ENCODE assay signal across 8 mouse cellular contexts in the genomic region with DNA sequence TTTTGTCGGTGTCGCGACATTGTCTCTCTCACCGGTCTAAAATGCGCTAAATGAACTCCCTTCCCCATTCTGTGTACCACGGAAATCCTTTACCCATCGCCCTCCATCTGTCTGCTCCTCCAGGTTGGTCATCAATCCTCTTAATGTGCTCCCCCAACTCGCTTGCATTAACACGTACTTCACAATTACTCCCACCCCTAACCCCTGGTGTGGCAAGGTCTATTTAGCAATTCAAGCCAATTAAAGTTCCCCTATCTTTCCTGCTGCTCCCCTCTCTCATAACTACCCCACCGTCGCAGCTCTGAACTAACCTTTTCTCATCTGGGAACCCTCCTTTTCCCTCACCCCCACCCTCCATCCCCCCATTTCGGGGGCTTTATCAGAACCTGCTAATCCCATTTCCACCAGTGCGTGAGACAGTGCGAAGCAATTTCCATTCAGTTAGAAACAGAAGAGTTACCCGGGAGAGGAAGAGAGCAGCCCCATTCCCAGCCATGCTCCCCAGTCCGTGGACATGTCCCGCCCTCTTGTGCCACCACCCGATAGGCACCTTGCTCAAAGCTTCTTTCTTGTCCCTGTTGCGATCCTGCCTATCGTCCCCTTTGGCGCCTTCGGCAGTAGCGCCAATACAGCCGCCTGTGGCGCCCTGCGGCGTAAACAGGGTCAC. TPM values are rescaled to one million over a fixed set of nuclear protein-coding genes. Genes with fewer than 3 reads are reported as not detected.
A peak's percentile ranks its signal among the peaks of the same experiment; 100 is the strongest.
DNase-seq lines count a peak whose midpoint lies in the region; ATAC-seq and TF ChIP-seq lines count a peak whose summit lies in the region.

No protein-coding gene starts in this region.

- no peaks in the 10 kb centered on the region for H3K9me3 ChIP-seq in heart, postnatal 0 days (replicated peaks; ENCODE audit: control insufficient read depth, low read length)
- H3K9me3 ChIP-seq in megakaryocyte, embryonic 14.5 days: no peaks in the 10 kb centered on the region; the same call in 1 of the 2 replicates

- no peak for DNase-seq in heart, postnatal 0 days (ENCODE audit: low spot score)
- DNase-seq in heart, adult 11 months: no peak
- DNase-seq in gastrocnemius, postnatal 10 days: no peak
- DNase-seq in ovary, postnatal 10 days (ENCODE audit: low spot score): no peak
- no peak for DNase-seq in gastrocnemius, postnatal 36 days

- no peaks in the 10 kb centered on the region for H3K27me3 ChIP-seq in heart, postnatal 0 days (ENCODE audit: control insufficient read depth, insufficient read depth, low read length)
- peaks cover 4% of the 10 kb centered on the region for H3K27me3 ChIP-seq in megakaryocyte, embryonic 14.5 days (replicated peaks)

- peak overlapping the region; percentile 70 for H3K9ac ChIP-seq in heart, postnatal 0 days (replicated peaks; ENCODE audit: low read depth, low read length)

- TF ChIP-seq EP300 in heart, postnatal 0 days (IDR thresholded peaks at IDR 0.05; ENCODE audit: low read depth): no peak

- 17% methylated on average over 27 of the region's 27 CpGs for WGBS in heart, postnatal 0 days

- ATAC-seq in heart, postnatal 0 days (ENCODE audit: insufficient read depth, low read depth): peak; percentile 74
- ATAC-seq in activated CD4-positive, CD25-positive, alpha-beta regulatory T cell, adult 4 months: peak; percentile 26
- ATAC-seq in granulocyte monocyte progenitor cell, adult 5-6 weeks (replicated peaks; ENCODE audit: poor library complexity, severe bottlenecking): peak; percentile 67

- peak overlapping the region; percentile 56 for H3K4me3 ChIP-seq in heart, postnatal 0 days (ENCODE audit: low read depth, low read length)
- peak overlapping the region; percentile 95 for H3K4me3 ChIP-seq in megakaryocyte, embryonic 14.5 days (replicated peaks)

- no peaks in the 10 kb centered on the region for H3K36me3 ChIP-seq in heart, postnatal 0 days (replicated peaks; ENCODE audit: control insufficient read depth, insufficient read depth, low read length)
- peaks cover 22% of the 10 kb centered on the region for H3K36me3 ChIP-seq in megakaryocyte, embryonic 14.5 days (replicated peaks; ENCODE audit: low read length)

- TF ChIP-seq CTCF in heart, postnatal 0 days (IDR thresholded peaks at IDR 0.05; ENCODE audit: low read depth): no peak

- peak overlapping the region; percentile 93 for H3K27ac ChIP-seq in heart, postnatal 0 days (ENCODE audit: low read depth)

- H3K4me2 ChIP-seq in heart, postnatal 0 days (ENCODE audit: low read depth, low read length): peak overlapping the region; percentile 80

- H3K4me1 ChIP-seq in heart, postnatal 0 days (ENCODE audit: control insufficient read depth, insufficient read depth): no peaks in the 10 kb centered on the region
- peaks cover 26% of the 10 kb centered on the region for H3K4me1 ChIP-seq in megakaryocyte, embryonic 14.5 days

- intact Hi-C loops in gastrocnemius, postnatal 36 days (cut with DNase I): no loop called here

RNA-seq across cellular contexts. Expression of a gene that starts 0.5 kb away (rescaled TPM):
- 8.1 and 10.2 TPM in 2 replicates for total RNA-seq in heart, postnatal 0 days (2014; rRNA removed; ENCODE audit: low replicate concordance)
- 9.3 and 10.6 TPM in 2 replicates for polyA plus RNA-seq in heart, postnatal 0 days (2015; fragmentation: Nextera tagmentation; extraction: Ambion mirVana)
- 10 to 100 TPM; 33.8 to 46.6 TPM for polyA plus RNA-seq in activated CD4-positive, CD25-positive, alpha-beta regulatory T cell, adult 4 months (2017; shearing (Covaris generic))
- total RNA-seq in granulocyte monocyte progenitor cell, adult 5-6 weeks (2014; fragmentation: Nextera tagmentation): 48.5 and 59.1 TPM in 2 replicates
- total RNA-seq in granulocyte monocyte progenitor cell, adult 5-6 weeks (2017): 57.7 and 58.8 TPM in 2 replicates
- polyA plus RNA-seq in megakaryocyte, embryonic 14.5 days (2012; ENCODE audit: insufficient read depth, low replicate concordance): 5.9 TPM in 1 of 2 replicates, not detected in the other
- 10 to 100 TPM in 1 of 2 experiments, 1 to 10 TPM in 1; 8.8 to 12.5 TPM for total RNA-seq in gastrocnemius, postnatal 10 days (2021)
- 1 to 10 TPM; 8.4 to 9.7 TPM for total RNA-seq in gastrocnemius, postnatal 36 days (2021)

RNA-seq across cellular contexts. Expression of a gene that starts 16.9 kb away (rescaled TPM):
- total RNA-seq in heart, postnatal 0 days (2014; rRNA removed; ENCODE audit: low replicate concordance): 8.1 and 13.8 TPM in 2 replicates
- polyA plus RNA-seq in heart, postnatal 0 days (2015; fragmentation: Nextera tagmentation; extraction: Ambion mirVana): 8.2 and 9.2 TPM in 2 replicates
- polyA plus RNA-seq in activated CD4-positive, CD25-positive, alpha-beta regulatory T cell, adult 4 months (2017; shearing (Covaris generic)): 10 to 100 TPM; 19.3 to 27.4 TPM
- 11.0 and 15.8 TPM in 2 replicates for total RNA-seq in granulocyte monocyte progenitor cell, adult 5-6 weeks (2014; fragmentation: Nextera tagmentation)
- total RNA-seq in granulocyte monocyte progenitor cell, adult 5-6 weeks (2017): 16.3 and 65.0 TPM in 2 replicates
- polyA plus RNA-seq in megakaryocyte, embryonic 14.5 days (2012; ENCODE audit: insufficient read depth, low replicate concordance): 3.7 and 10.4 TPM in 2 replicates
- 10 to 100 TPM in 1 of 2 experiments, 1 to 10 TPM in 1; 9.7 to 10.3 TPM for total RNA-seq in gastrocnemius, postnatal 10 days (2021)
- total RNA-seq in gastrocnemius, postnatal 36 days (2021): 1 to 10 TPM; 5.6 to 8.8 TPM

RNA-seq across cellular contexts. Expression of a gene that starts 24.5 kb away (rescaled TPM):
- total RNA-seq in heart, postnatal 0 days (2014; rRNA removed; ENCODE audit: low replicate concordance): 148 and 167 TPM in 2 replicates
- polyA plus RNA-seq in heart, postnatal 0 days (2015; fragmentation: Nextera tagmentation; extraction: Ambion mirVana): 403 and 426 TPM in 2 replicates
- 1,000 to 10,000 TPM in 1 of 2 experiments, 100 to 1,000 TPM in 1; 652 to 1,206 TPM for polyA plus RNA-seq in activated CD4-positive, CD25-positive, alpha-beta regulatory T cell, adult 4 months (2017; shearing (Covaris generic))
- total RNA-seq in granulocyte monocyte progenitor cell, adult 5-6 weeks (2014; fragmentation: Nextera tagmentation): 2,391 and 2,751 TPM in 2 replicates
- total RNA-seq in granulocyte monocyte progenitor cell, adult 5-6 weeks (2017): 3,105 and 3,852 TPM in 2 replicates
- 63.5 and 367 TPM in 2 replicates for polyA plus RNA-seq in megakaryocyte, embryonic 14.5 days (2012; ENCODE audit: insufficient read depth, low replicate concordance)
- total RNA-seq in gastrocnemius, postnatal 10 days (2021): 100 to 1,000 TPM; 542 to 550 TPM
- 100 to 1,000 TPM; 221 to 256 TPM for total RNA-seq in gastrocnemius, postnatal 36 days (2021)

RNA-seq across cellular contexts. Expression of a gene that starts 59.0 kb away (rescaled TPM):
- not detected in 2 replicates for total RNA-seq in heart, postnatal 0 days (2014; rRNA removed; ENCODE audit: low replicate concordance)
- polyA plus RNA-seq in heart, postnatal 0 days (2015; fragmentation: Nextera tagmentation; extraction: Ambion mirVana): 0.05 and 0.07 TPM in 2 replicates
- polyA plus RNA-seq in activated CD4-positive, CD25-positive, alpha-beta regulatory T cell, adult 4 months (2017; shearing (Covaris generic)): under 1 TPM in 1 of 2 experiments, not detected in 1; 0.19 TPM
- not detected in 2 replicates for total RNA-seq in granulocyte monocyte progenitor cell, adult 5-6 weeks (2014; fragmentation: Nextera tagmentation)
- total RNA-seq in granulocyte monocyte progenitor cell, adult 5-6 weeks (2017): not detected in 2 replicates
- polyA plus RNA-seq in megakaryocyte, embryonic 14.5 days (2012; ENCODE audit: insufficient read depth, low replicate concordance): not detected in 2 replicates
- total RNA-seq in gastrocnemius, postnatal 10 days (2021): not detected
- not detected for total RNA-seq in gastrocnemius, postnatal 36 days (2021)

Comparison
In these comparisons a context has a peak if more than half of its experiments do, and no peak if none do; other contexts are left out.
1. RNA of a gene that starts 24.5 kb away (total RNA-seq): 2,391 to 3,852 TPM in granulocyte monocyte progenitor cell, adult 5-6 weeks; 542 to 550 TPM in gastrocnemius, postnatal 10 days, 221 to 256 TPM in gastrocnemius, postnatal 36 days and 148 to 167 TPM in heart, postnatal 0 days; every median in the first group is over 4 times any median in the second.
2. Peak in every context shown above with its lines, with median percentiles within 50 percentile points of each other: ATAC-seq.